23 mouse cellular contexts compared by ENCODE assay signal in the genomic region with DNA sequence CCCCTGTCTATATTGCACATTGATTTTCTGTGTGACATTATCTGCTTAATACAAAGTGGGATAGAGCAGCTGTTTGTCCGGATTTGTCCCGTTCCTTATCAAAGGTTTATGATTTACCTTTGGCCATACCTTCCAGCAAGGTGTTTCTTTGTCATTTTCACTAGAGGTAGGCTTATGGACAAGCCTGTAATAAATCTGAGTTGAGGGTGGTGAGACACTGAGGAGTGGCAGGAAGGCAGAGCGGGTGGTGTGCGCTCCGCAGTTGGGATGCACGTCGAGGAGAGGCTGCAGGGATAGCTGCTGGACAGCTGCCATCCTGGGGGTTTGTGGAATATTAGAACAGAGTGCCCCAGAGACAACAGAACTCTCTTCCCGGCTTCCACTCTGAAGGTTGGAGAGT.
DNase-seq lines count a peak whose midpoint lies in the region; ATAC-seq and TF ChIP-seq lines count a peak whose summit lies in the region.
"Had no signal": no experiment of that assay in that cellular context is flagged by ENCODE, and none has a peak within 500 bp of the region (broad histone marks: within the 10 kb centered on the region; RNA-seq: fewer than 3 reads in every experiment).

No protein-coding gene starts in this region.

- no peaks in the 10 kb centered on the region for H3K36me3 ChIP-seq in intestine, embryonic 14.5 days (ENCODE audit: control insufficient read depth, insufficient read depth, low read length)
- no peaks in the 10 kb centered on the region for H3K36me3 ChIP-seq in intestine, embryonic 15.5 days
- H3K36me3 ChIP-seq in intestine, embryonic 16.5 days (ENCODE audit: control insufficient read depth, insufficient read depth, low read length): no peaks in the 10 kb centered on the region
- H3K36me3 ChIP-seq in intestine, postnatal 0 days (ENCODE audit: control insufficient read depth, insufficient read depth): no peaks in the 10 kb centered on the region
- H3K36me3 ChIP-seq: G1E had no signal

- no peaks in the 10 kb centered on the region for H3K9me3 ChIP-seq in intestine, embryonic 14.5 days (ENCODE audit: control insufficient read depth, low read length)
- no peaks in the 10 kb centered on the region for H3K9me3 ChIP-seq in intestine, embryonic 15.5 days
- H3K9me3 ChIP-seq in intestine, embryonic 16.5 days (ENCODE audit: control insufficient read depth, low read length): no peaks in the 10 kb centered on the region
- no peaks in the 10 kb centered on the region for H3K9me3 ChIP-seq in intestine, postnatal 0 days (ENCODE audit: control insufficient read depth)

- ATAC-seq in intestine, embryonic 14.5 days (replicated peaks; ENCODE audit: low FRiP score, low TSS enrichment, low read depth): peak; percentile 71
- ATAC-seq in intestine, embryonic 15.5 days: peak; percentile 85
- peak; percentile 76 for ATAC-seq in intestine, embryonic 16.5 days
- ATAC-seq in intestine, postnatal 0 days: peak; percentile 56
- no peak for ATAC-seq in cerebellum, adult (ENCODE audit: insufficient number of reproducible peaks, low FRiP score, low TSS enrichment)
- ATAC-seq: activated CD4-positive, CD25-positive, alpha-beta regulatory T cell, adult 4 months; CD4-positive, CD25-positive, alpha-beta regulatory T cell, adult 4 months; Patski had no signal

- H3K4me1 ChIP-seq in intestine, embryonic 14.5 days (replicated peaks; ENCODE audit: control insufficient read depth, insufficient read depth, low read length): 0 out of 2 replicates have a peak, but pooled peaks cover 2% of the 10 kb centered on the region
- peaks cover 3% of the 10 kb centered on the region; the same call in 1 of the 2 replicates for H3K4me1 ChIP-seq in intestine, embryonic 15.5 days (replicated peaks)
- peaks cover 5% of the 10 kb centered on the region for H3K4me1 ChIP-seq in intestine, embryonic 16.5 days (ENCODE audit: control insufficient read depth, insufficient read depth, low read length)
- H3K4me1 ChIP-seq in intestine, postnatal 0 days (replicated peaks; ENCODE audit: control insufficient read depth, insufficient read depth, low read length): peaks cover 3% of the 10 kb centered on the region; the same call in 1 of the 2 replicates

- H3K4me3 ChIP-seq in intestine, embryonic 14.5 days (ENCODE audit: low read depth, low read length): no peak overlapping the region
- H3K4me3 ChIP-seq in intestine, embryonic 15.5 days (replicated peaks): no peak overlapping the region
- H3K4me3 ChIP-seq in intestine, embryonic 16.5 days (ENCODE audit: low read length): no peak overlapping the region
- no peak overlapping the region for H3K4me3 ChIP-seq in intestine, postnatal 0 days (ENCODE audit: low read depth, low read length)

- H3K9ac ChIP-seq in intestine, embryonic 14.5 days (ENCODE audit: low read length): no peak overlapping the region
- H3K9ac ChIP-seq in intestine, embryonic 15.5 days: no peak overlapping the region
- H3K9ac ChIP-seq in intestine, embryonic 16.5 days (ENCODE audit: low read depth, low read length): no peak overlapping the region
- no peak overlapping the region for H3K9ac ChIP-seq in intestine, postnatal 0 days (ENCODE audit: low read depth, low read length)

- intact Hi-C loops in heart, postnatal 25 days (cut with DNase I): no loop called here

- H3K27ac ChIP-seq in intestine, embryonic 14.5 days (ENCODE audit: low read depth): no peak overlapping the region
- no peak overlapping the region for H3K27ac ChIP-seq in intestine, embryonic 15.5 days
- no peak overlapping the region for H3K27ac ChIP-seq in intestine, embryonic 16.5 days (ENCODE audit: low read length)
- no peak overlapping the region for H3K27ac ChIP-seq in intestine, postnatal 0 days (ENCODE audit: low read depth, low read length)

- TF ChIP-seq CTCF in intestine, postnatal 0 days (IDR thresholded peaks at IDR 0.05; ENCODE audit: low read depth): no peak

- WGBS in intestine, embryonic 14.5 days: 60% methylated on average over 8 of the region's 8 CpGs
- 42% methylated on average over 8 of the region's 8 CpGs for WGBS in intestine, embryonic 15.5 days
- WGBS in intestine, embryonic 16.5 days: 52% methylated on average over 8 of the region's 8 CpGs
- WGBS in intestine, postnatal 0 days: 40% methylated on average over 8 of the region's 8 CpGs

- H3K27me3 ChIP-seq in intestine, embryonic 14.5 days (replicated peaks; ENCODE audit: control insufficient read depth, insufficient read depth, low read length): no peaks in the 10 kb centered on the region
- H3K27me3 ChIP-seq in intestine, embryonic 15.5 days (replicated peaks): no peaks in the 10 kb centered on the region
- H3K27me3 ChIP-seq in intestine, embryonic 16.5 days (replicated peaks; ENCODE audit: control insufficient read depth, insufficient read depth, low read length): no peaks in the 10 kb centered on the region
- no peaks in the 10 kb centered on the region for H3K27me3 ChIP-seq in intestine, postnatal 0 days (replicated peaks; ENCODE audit: control insufficient read depth, insufficient read depth, low read length)
- H3K27me3 ChIP-seq: CH12.LX, Patski had no signal

- no peak for DNase-seq in intestine, embryonic 14.5 days (ENCODE audit: low spot score)
- no peak for DNase-seq in kidney, adult 18-20 months
- no peak for DNase-seq in heart, postnatal 25 days (ENCODE audit: low spot score)
- no peak for DNase-seq in ovary, postnatal 36 days (ENCODE audit: low spot score)
- DNase-seq: adrenal gland, adult 2 months; adrenal gland, adult 8-10 months; adrenal gland, postnatal 10 days; adrenal gland, postnatal 14 days; adrenal gland, postnatal 25 days; adrenal gland, postnatal 36 days; B cell, adult 2 months; cerebellum, adult 11 months; cerebellum, adult 11-12 months; cerebellum, adult 18-20 months had no signal

- no peak overlapping the region for H3K4me2 ChIP-seq in intestine, embryonic 14.5 days (ENCODE audit: low read length)
- H3K4me2 ChIP-seq in intestine, embryonic 15.5 days (replicated peaks): no peak overlapping the region
- H3K4me2 ChIP-seq in intestine, embryonic 16.5 days (ENCODE audit: low read depth, low read length): no peak overlapping the region
- H3K4me2 ChIP-seq in intestine, postnatal 0 days (replicated peaks; ENCODE audit: low read depth): peak overlapping the region; percentile 18; the same call in 1 of the 2 replicates
